Comparison of ENCODE assay signal across 8 mouse cellular contexts in the genomic region with DNA sequence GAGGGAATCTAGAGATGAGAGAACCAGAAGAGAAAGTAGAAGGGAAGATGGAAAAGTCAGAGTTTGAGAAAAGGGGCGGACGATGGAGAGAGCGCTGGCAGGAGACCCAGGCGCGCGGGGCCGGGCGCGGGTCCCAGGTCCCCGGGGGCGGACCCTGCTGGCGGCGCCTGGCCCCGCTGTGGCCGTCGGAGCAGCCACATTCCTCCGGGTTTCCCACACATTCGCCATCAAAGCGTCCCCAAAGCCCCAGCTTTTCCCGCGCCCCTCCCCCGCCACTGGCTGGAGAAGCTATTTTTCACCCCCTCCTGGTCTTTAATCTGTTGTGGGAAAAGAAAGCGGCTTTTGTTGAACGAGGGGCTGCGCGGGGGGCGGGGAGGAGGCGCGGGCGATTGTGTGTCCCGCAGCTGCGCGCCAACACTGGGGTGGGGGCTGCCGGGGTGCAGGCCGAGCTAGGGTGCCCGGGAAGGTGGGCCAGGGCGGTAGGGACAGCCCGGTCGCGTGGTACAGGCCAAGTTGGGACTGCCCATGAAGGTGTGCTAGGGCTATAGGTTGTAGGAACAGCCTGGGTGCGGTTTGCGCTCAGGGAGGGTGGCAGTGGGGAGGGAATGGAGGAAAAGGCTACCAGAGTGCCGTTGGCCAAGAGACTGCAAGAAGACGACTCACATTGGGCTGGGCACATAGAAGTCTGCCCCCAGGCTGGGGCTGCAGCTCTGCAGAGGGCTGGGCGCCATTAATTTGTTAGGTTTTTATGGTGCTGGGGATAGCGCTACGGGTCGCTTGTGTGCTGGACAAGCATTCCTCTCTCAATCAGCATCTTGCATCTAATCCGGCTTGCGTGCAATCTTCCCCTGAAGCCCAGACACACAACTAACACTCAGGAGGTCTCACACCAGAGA. TPM values are rescaled to one million over a fixed set of nuclear protein-coding genes. Genes with fewer than 3 reads are reported as not detected.
DNase-seq lines count a peak whose midpoint lies in the region; ATAC-seq lines count a peak whose summit lies in the region.

No protein-coding gene starts in this region.

- H3K4me3 ChIP-seq in brown adipose tissue, adult 24 weeks (ENCODE audit: insufficient read depth, low read depth, low read length), result peak overlapping the region; percentile 62
- H3K4me3 ChIP-seq in heart, embryonic 10.5 days, result peak overlapping the region; percentile 65
- peak overlapping the region; percentile 41 for H3K4me3 ChIP-seq in kidney, embryonic 16.5 days (ENCODE audit: low read length)
- peak overlapping the region; percentile 42 for H3K4me3 ChIP-seq in liver, embryonic 16.5 days (ENCODE audit: low read depth, low read length)

- no peaks in the 10 kb centered on the region for H3K9me3 ChIP-seq in heart, embryonic 10.5 days
- H3K9me3 ChIP-seq in kidney, embryonic 16.5 days (ENCODE audit: low read length), result no peaks in the 10 kb centered on the region
- H3K9me3 ChIP-seq in liver, embryonic 16.5 days (replicated peaks; ENCODE audit: control insufficient read depth, low read length), result no peaks in the 10 kb centered on the region

- H3K27ac ChIP-seq in brown adipose tissue, adult 24 weeks (replicated peaks; ENCODE audit: low read depth, low read length), result peak overlapping the region; percentile 87
- peak overlapping the region; percentile 97 for H3K27ac ChIP-seq in heart, embryonic 10.5 days
- H3K27ac ChIP-seq in kidney, embryonic 16.5 days (ENCODE audit: low read length), result peak overlapping the region; percentile 98
- no peak overlapping the region for H3K27ac ChIP-seq in liver, embryonic 16.5 days (ENCODE audit: low read length)

- H3K4me2 ChIP-seq in kidney, embryonic 16.5 days (replicated peaks; ENCODE audit: low read depth, low read length), result peak overlapping the region; percentile 73
- peak overlapping the region; percentile 62 for H3K4me2 ChIP-seq in liver, embryonic 16.5 days (ENCODE audit: low read depth, low read length)

- peak; percentile 58 to 90 for DNase-seq in left cerebral cortex, postnatal 10 days (ENCODE audit: extremely low spot score in 1 of 2, low spot score in 2 of 2)
- no peak for DNase-seq in left cerebral cortex, adult 11 months (ENCODE audit: low spot score)
- DNase-seq in heart, embryonic 10.5 days (ENCODE audit: low spot score), result no peak
- peak; percentile 48 for DNase-seq in right cerebral cortex, postnatal 25 days

- intact Hi-C loops in left cerebral cortex, postnatal 10 days (cut with DNase I), result no loop called here

- 1% methylated on average over 50 of the region's 50 CpGs for WGBS in heart, embryonic 10.5 days
- 3% methylated on average over 50 of the region's 50 CpGs for WGBS in kidney, embryonic 16.5 days
- WGBS in liver, embryonic 16.5 days (ENCODE audit: insufficient replicate concordance), result 6% methylated on average over 49 of the region's 50 CpGs

- no peaks in the 10 kb centered on the region for H3K27me3 ChIP-seq in heart, embryonic 10.5 days (ENCODE audit: insufficient read depth, poor library complexity, severe bottlenecking)
- no peaks in the 10 kb centered on the region for H3K27me3 ChIP-seq in kidney, embryonic 16.5 days (ENCODE audit: insufficient read depth, low read length)
- peaks cover 56% of the 10 kb centered on the region for H3K27me3 ChIP-seq in liver, embryonic 16.5 days (ENCODE audit: control insufficient read depth, insufficient read depth, low read depth, low read length)

- peak; percentile 80 for ATAC-seq in kidney, embryonic 16.5 days (ENCODE audit: low FRiP score, low TSS enrichment)
- no peak for ATAC-seq in liver, embryonic 16.5 days (ENCODE audit: low read depth)
- ATAC-seq in erythroblast, adult 5-6 weeks (replicated peaks; ENCODE audit: low FRiP score, poor library complexity, severe bottlenecking), result no peak

- peak overlapping the region; percentile 79 for H3K9ac ChIP-seq in kidney, embryonic 16.5 days (replicated peaks; ENCODE audit: low read length)
- no peak overlapping the region; the same call in 1 of the 2 replicates for H3K9ac ChIP-seq in liver, embryonic 16.5 days (ENCODE audit: low read depth, low read length)

- no peaks in the 10 kb centered on the region for H3K36me3 ChIP-seq in heart, embryonic 10.5 days
- H3K36me3 ChIP-seq in kidney, embryonic 16.5 days (ENCODE audit: insufficient read depth, low read length), result no peaks in the 10 kb centered on the region
- H3K36me3 ChIP-seq in liver, embryonic 16.5 days (ENCODE audit: control insufficient read depth, insufficient read depth), result no peaks in the 10 kb centered on the region

- H3K4me1 ChIP-seq in brown adipose tissue, adult 24 weeks (ENCODE audit: control insufficient read depth, insufficient read depth, insufficient read length, low read length), result peaks cover 33% of the 10 kb centered on the region
- H3K4me1 ChIP-seq in heart, embryonic 10.5 days, result peaks cover 62% of the 10 kb centered on the region
- peaks cover 52% of the 10 kb centered on the region for H3K4me1 ChIP-seq in kidney, embryonic 16.5 days (ENCODE audit: insufficient read depth, low read length)
- H3K4me1 ChIP-seq in liver, embryonic 16.5 days (ENCODE audit: control insufficient read depth, low read depth, low read length), result peaks cover 6% of the 10 kb centered on the region

RNA-seq across cellular contexts. Expression of a gene that starts 8.1 kb away (rescaled TPM):
- 10 to 100 TPM; 37.3 to 54.8 TPM for total RNA-seq in left cerebral cortex, postnatal 10 days (2021)
- 75.0 and 78.1 TPM in 2 replicates for polyA plus RNA-seq in brown adipose tissue, adult 24 weeks (2012; ENCODE audit: insufficient read depth, insufficient read length, missing spikeins)
- polyA plus RNA-seq in heart, embryonic 10.5 days (2016; fragmentation: Nextera tagmentation; extraction: Ambion mirVana), result 324 and 492 TPM in 2 replicates
- polyA plus RNA-seq in kidney, embryonic 16.5 days (2015; fragmentation: Nextera tagmentation; extraction: Ambion mirVana), result 953 and 999 TPM in 2 replicates
- 37.5 and 40.6 TPM in 2 replicates for polyA plus RNA-seq in liver, embryonic 16.5 days (2015; fragmentation: Nextera tagmentation; extraction: Ambion mirVana)
- not detected in 2 replicates for total RNA-seq in erythroblast, adult 5-6 weeks (2015; ENCODE audit: low replicate concordance)
- not detected in 2 replicates for total RNA-seq in erythroblast, adult 5-6 weeks (2017; ENCODE audit: low replicate concordance)

RNA-seq across cellular contexts. Expression of a gene that starts 37.0 kb away (rescaled TPM):
- total RNA-seq in left cerebral cortex, postnatal 10 days (2021), result 1 to 10 TPM in 1 of 2 experiments, under 1 TPM in 1; 0.97 to 1.9 TPM
- 2.9 and 6.4 TPM in 2 replicates for polyA plus RNA-seq in brown adipose tissue, adult 24 weeks (2012; ENCODE audit: insufficient read depth, insufficient read length, missing spikeins)
- 6.3 and 6.6 TPM in 2 replicates for polyA plus RNA-seq in heart, embryonic 10.5 days (2016; fragmentation: Nextera tagmentation; extraction: Ambion mirVana)
- polyA plus RNA-seq in kidney, embryonic 16.5 days (2015; fragmentation: Nextera tagmentation; extraction: Ambion mirVana), result 7.3 and 8.3 TPM in 2 replicates
- polyA plus RNA-seq in liver, embryonic 16.5 days (2015; fragmentation: Nextera tagmentation; extraction: Ambion mirVana), result 83.5 and 93.6 TPM in 2 replicates
- total RNA-seq in erythroblast, adult 5-6 weeks (2015; ENCODE audit: low replicate concordance), result 226 and 246 TPM in 2 replicates
- 344 and 364 TPM in 2 replicates for total RNA-seq in erythroblast, adult 5-6 weeks (2017; ENCODE audit: low replicate concordance)

Comparison
In these comparisons a context has a peak if more than half of its experiments do, and no peak if none do; other contexts are left out.
1. DNase-seq: peak in left cerebral cortex, postnatal 10 days (2 of 2) and right cerebral cortex, postnatal 25 days (single experiment); none in left cerebral cortex, adult 11 months (single experiment) and heart, embryonic 10.5 days (single experiment).
2. Peak in every context shown above with its lines, with median percentiles within 50 percentile points of each other: H3K4me3 ChIP-seq.